Mouse (Mus musculus) lung, adult 2 months (tissue): Measurements from ENCODE around the gene Gm5475. TPM values are rescaled to one million over a fixed set of nuclear protein-coding genes. Genes with fewer than 3 reads are reported as not detected.

Experiments used
- DNase-seq: peaks from one replicate; pipeline ENCODE4 v3.0.0; 2022
- H3K4me1 ChIP-seq: fragments of 200-500 bp; 2 replicates; pipeline ENCODE4 v1.6.1; 2011; ENCODE audit warnings: low read length; ENCODE audit not compliant: control insufficient read depth, insufficient read depth
- H3K4me3 ChIP-seq: fragments of 200-500 bp; replicated peaks from 2 replicates; pipeline ENCODE3; 2011; ENCODE audit warnings: low read depth, mild to moderate bottlenecking, control low read depth, low read length; ENCODE audit errors: extremely low read depth
- CTCF ChIP-seq: fragments of 200-500 bp; IDR thresholded peaks from 2 replicates; pipeline ENCODE4 v1.5.1; 2011; ENCODE audit warnings: mild to moderate bottlenecking, low read length, control low read depth; ENCODE audit not compliant: insufficient read depth
- POLR2A ChIP-seq: fragments of 200-500 bp; IDR thresholded peaks from 2 replicates; pipeline ENCODE4 v1.6.1; 2011; ENCODE audit warnings: low read depth, mild to moderate bottlenecking, control low read depth, low read length, borderline replicate concordance; ENCODE audit errors: extremely low read depth
- WGBS: fragments of 180-500 bp; shearing (Covaris S2); methylation state at CpG from one replicate; pipeline ENCODE4 v1.1.7; 2018; 5-methylcytosine and 5-hydroxymethylcytosine counted together
- polyA plus RNA-seq: library from polyadenylated mRNA; depleted of rRNA; stranded (reverse); fragments of >200 nt; gene quantifications from 2 replicates; pipeline ENCODE4 v1.2.3, GENCODE M21; 2012

Gene Gm5475
- polyA plus RNA-seq, 1 experiment = not detected

DNA sequence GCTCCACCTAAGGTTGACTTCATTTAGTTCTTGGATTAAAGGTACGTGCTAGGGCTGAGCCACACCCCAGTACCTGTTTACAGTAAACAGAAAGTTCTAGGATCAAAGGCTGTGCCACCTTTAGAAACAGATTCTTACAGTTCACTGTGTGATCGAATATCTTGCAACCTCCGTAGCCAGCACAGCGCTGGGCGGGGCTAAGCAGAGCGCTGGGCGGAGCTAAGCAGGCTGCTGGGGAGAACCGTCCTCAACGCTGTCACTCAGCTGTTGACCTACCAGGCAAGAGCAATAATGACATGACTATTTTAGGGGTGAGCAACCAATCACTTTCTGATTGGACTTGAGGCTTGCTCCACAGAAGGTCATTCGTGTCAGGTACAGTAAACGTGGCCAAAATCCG, 39.0 kb downstream of the Gm5475 start:
- H3K4me3 ChIP-seq = no peak overlapping the region
- WGBS = 10% methylated on average over 12 of the region's 12 CpGs
- TF ChIP-seq CTCF (no peak), POLR2A (no peak)
- peak; percentile 41 for DNase-seq
- H3K4me1 ChIP-seq = no peaks in the 10 kb centered on the region

DNA sequence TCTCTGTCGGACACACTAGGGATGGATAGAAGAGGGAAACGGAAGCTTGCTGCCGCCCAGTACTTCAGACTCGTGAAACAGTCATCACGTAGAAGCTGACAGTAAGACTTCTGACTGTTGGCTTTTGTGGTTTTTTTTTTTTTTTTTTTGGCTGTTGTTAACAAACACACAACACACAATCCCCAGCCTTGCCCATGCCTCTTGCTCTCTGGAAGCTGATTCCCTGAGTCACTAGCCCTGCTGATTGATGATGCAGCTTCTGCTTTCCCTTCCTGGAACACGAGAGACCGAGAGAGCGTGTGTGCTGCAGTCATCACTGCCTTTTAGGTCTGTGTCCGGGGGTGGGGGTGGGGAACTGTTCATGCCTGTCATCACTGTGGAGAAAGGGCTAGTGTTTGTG, 39.7 kb downstream of the Gm5475 start:
- TF ChIP-seq CTCF (no peak), POLR2A (no peak)
- Histone ChIP-seq H3K4me1 (no peaks in the 10 kb centered on the region), H3K4me3 (no peak overlapping the region)
- WGBS = 58% methylated on average over 9 of the region's 9 CpGs
- no peak for DNase-seq

DNA sequence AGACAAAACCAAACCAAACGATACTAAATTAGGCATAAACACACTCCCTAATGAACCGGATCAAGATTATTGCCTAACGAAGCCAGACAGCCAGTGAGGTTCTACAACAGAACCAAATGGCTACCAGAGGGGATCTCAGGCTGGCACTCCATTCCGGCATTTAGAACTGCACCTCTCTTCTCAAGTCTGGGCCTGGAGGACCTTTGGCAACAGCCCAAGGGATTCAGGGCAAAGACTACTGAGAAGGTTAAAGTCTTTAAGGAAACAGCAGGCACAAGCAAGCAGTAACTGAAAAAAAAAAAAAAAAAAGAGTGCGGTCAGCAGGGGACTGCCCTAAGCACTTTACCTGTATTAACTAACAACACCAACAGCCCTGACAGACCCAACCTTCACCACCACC, 40.1 kb downstream of the Gm5475 start:
- WGBS = 71% methylated on average over 5 of the region's 5 CpGs
- H3K4me3 ChIP-seq = no peak overlapping the region
- TF ChIP-seq POLR2A (no peak), CTCF (no peak)
- no peak for DNase-seq
- no peaks in the 10 kb centered on the region for H3K4me1 ChIP-seq

DNA sequence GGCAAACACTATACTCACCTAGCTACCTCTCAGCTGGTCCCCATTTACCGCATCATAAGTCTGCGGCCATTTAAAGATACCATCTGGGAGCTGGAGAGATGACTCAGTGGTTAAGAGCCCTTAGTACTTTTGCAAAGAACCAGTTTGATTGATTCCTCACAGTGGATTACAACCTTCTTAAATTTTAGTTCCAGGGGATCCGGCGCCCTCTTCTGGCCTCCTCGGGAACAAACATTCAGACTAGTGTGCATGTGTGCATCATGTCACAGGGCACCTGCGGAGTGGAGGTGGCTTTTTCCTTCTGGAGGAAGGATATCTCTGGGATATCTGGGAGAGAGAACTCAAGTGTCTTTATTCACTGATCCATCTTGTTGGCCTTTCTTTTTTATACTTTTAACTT, 41.8 kb downstream of the Gm5475 start:
- TF ChIP-seq CTCF = peak; percentile 66; the same call in 1 of the 2 replicates
- no peak for TF ChIP-seq POLR2A
- Histone ChIP-seq H3K4me3 (no peak overlapping the region), H3K4me1 (peaks cover 3% of the 10 kb centered on the region; the same call in 1 of the 2 replicates)
- peak; percentile 67 for DNase-seq
- 24% methylated on average over 6 of the region's 6 CpGs for WGBS

- Histone ChIP-seq H3K4me3 (no peak overlapping the region), H3K4me1 (peaks cover 8% of the 10 kb centered on the region)
- TF ChIP-seq CTCF (no peak), POLR2A (no peak)
- DNase-seq = no peak
- WGBS = 77% methylated on average over 2 of the region's 2 CpGs
These were observed 43.5 kb downstream of the Gm5475 start for GRCm38 (mm10) chr15:100465432-100465831.

GRCm38 (mm10) chr15:100467738-100468137, 45.8 kb downstream of the Gm5475 start:
- WGBS = 37% methylated on average over 8 of the region's 8 CpGs
- H3K4me3 ChIP-seq = no peak overlapping the region

DNA sequence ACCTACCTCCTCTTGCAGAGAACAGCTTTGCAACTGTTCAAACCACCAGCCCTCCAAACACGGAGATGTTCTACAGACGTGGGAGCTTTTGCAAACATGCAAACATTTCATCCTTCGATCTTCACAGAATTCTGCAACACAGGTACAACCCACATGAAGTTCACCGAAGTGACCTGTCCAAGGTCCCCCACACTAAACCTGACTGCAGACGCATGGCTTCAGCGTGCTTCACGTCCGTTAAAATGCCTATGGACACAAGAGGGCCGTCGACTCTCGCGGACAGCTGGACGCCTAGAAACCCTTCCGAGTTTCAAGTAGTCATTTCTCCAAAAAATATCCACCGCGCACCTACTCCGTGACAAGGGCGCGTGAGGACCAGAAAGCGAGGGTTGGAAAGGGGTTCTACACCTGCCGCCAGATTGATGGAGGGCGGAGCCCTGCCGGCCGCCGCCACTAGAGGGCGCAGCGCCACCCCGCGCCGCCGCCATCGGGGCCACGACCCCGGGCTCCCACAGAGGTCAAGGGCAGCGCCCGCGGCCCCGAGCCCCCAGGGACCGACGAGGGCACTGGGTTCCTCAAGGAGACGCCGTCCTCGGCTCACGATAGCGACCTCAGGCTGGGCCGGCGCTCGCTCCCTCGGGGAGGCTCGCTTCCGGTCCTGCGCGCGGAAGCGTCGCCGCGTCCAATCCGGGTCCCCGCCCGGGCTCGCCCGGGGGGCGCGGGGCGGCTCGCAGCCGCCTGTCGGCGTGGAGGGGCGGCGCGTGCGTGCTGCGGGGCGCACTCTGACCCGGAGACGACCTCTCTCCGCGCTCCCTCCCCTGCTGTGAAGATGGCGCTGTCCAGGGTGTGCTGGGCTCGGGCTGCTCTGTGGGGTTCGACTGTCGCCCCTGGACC, 46.6 kb downstream of the Gm5475 start, which contains the start of gene Letmd1:
Gene Letmd1, plus strand, starts transcription at position 729 of the 894 bp plus-strand sequence.
- WGBS = 2% methylated on average over 84 of the region's 84 CpGs

More at GRCm38 (mm10) chr15:100467738-100468137, 45.8 kb downstream of the Gm5475 start:
- peaks cover 8% of the 10 kb centered on the region for H3K4me1 ChIP-seq
- no peak for TF ChIP-seq CTCF
- TF ChIP-seq POLR2A = no peak
- no peak for DNase-seq

GRCm38 (mm10) chr15:100469189-100469545, 47.2 kb downstream of the Gm5475 start:
- TF ChIP-seq CTCF (no peak), POLR2A (no peak)
- no peak for DNase-seq
- Histone ChIP-seq H3K4me1 (peaks cover 8% of the 10 kb centered on the region), H3K4me3 (peak overlapping the region; percentile 89)
- WGBS = under 1% methylated on average over 19 of the region's 19 CpGs

More for the DNA sequence above, 46.6 kb downstream of the Gm5475 start, which contains the start of gene Letmd1:
- H3K4me1 ChIP-seq = peaks cover 8% of the 10 kb centered on the region
- TF ChIP-seq POLR2A (peak; percentile 67), CTCF (peak; percentile 35; the same call in 1 of the 2 replicates)
- DNase-seq = peak; percentile 84
- H3K4me3 ChIP-seq = peak within 1 kb of the TSS; percentile 93

GRCm38 (mm10) chr15:100470037-100470436, 48.1 kb downstream of the Gm5475 start:
- 58% methylated on average over 10 of the region's 10 CpGs for WGBS
- no peak for DNase-seq
- H3K4me1 ChIP-seq = peaks cover 8% of the 10 kb centered on the region
- no peak overlapping the region for H3K4me3 ChIP-seq
- TF ChIP-seq CTCF (no peak), POLR2A (no peak)
